Mouse (Mus musculus): ENCODE results near the gene Megf11. TPM values are rescaled to one million over a fixed set of nuclear protein-coding genes. Genes with fewer than 3 reads are reported as not detected.

Megf11 gene
- polyA plus RNA-seq, 1 experiment from 2014 or later = 17.4 TPM

DNA sequence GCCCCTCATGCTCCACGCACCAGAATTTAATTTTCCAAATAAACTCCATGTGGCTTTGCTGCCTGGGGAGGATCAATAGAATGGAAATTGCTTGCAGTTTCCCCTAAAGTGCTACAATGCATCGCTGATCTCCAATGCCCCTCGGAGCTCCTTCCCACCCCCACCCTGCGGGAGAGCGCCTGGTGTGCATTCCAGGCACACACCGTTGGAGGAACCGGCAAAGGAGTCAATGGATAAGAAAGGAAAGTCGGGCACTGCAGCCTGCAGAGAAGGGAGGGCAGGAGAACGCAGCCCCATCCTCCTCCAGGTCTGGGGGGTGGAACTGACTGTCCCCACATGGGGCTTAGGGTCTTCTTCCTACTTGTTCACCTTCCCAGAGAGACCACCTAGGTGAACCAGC lies 70.5 kb downstream of the Megf11 start:
- ATAC-seq (ENCODE audit: low FRiP score) (no peak), DNase-seq (ENCODE audit: low spot score) (no peak)
- Histone ChIP-seq H3K4me1 (replicated peaks; ENCODE audit: control insufficient read depth, insufficient read depth, low read length) (peaks cover 22% of the 10 kb centered on the region), H3K9me3 (ENCODE audit: control insufficient read depth, low read length) (no peaks in the 10 kb centered on the region), H3K27me3 (ENCODE audit: control insufficient read depth, insufficient read depth, low read length) (no peaks in the 10 kb centered on the region), H3K9ac (no peak overlapping the region), H3K27ac (no peak overlapping the region), H3K36me3 (replicated peaks; ENCODE audit: control insufficient read depth, insufficient read depth) (no peaks in the 10 kb centered on the region), H3K4me3 (replicated peaks; ENCODE audit: low read length) (no peak overlapping the region), H3K4me2 (replicated peaks) (peak overlapping the region; percentile 9)
- 3% methylated on average over 9 of the region's 9 CpGs for WGBS

DNA sequence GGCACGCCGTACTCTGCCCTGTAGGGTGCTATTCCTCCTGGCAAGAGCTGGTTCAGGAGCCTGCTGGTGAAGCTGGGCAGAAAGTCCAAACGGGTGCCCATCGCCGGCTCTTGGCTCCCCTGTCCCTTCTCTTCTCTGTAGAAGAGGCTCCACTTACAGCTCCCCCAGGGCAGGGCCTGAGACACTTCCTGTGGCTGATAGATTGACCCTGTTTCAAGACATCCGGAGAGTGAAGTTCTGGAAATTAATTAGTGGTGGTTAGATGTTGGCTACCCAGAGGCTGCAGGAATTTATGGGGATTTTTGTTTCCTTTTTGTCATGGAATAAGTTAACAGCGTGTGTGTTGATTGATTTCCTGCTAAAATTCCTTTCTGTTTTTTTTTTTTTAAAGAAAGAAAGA lies 72.2 kb downstream of the Megf11 start:
- no peak for ATAC-seq (ENCODE audit: low FRiP score)
- H3K27ac ChIP-seq = no peak overlapping the region
- H3K4me3 ChIP-seq (replicated peaks; ENCODE audit: low read length) = no peak overlapping the region
- WGBS = 66% methylated on average over 7 of the region's 7 CpGs
- no peaks in the 10 kb centered on the region for H3K9me3 ChIP-seq (ENCODE audit: control insufficient read depth, low read length)
- no peak for DNase-seq (ENCODE audit: low spot score)
- no peaks in the 10 kb centered on the region for H3K27me3 ChIP-seq (ENCODE audit: control insufficient read depth, insufficient read depth, low read length)
- H3K9ac ChIP-seq = no peak overlapping the region
- no peaks in the 10 kb centered on the region for H3K36me3 ChIP-seq (replicated peaks; ENCODE audit: control insufficient read depth, insufficient read depth)
- peaks cover 30% of the 10 kb centered on the region for H3K4me1 ChIP-seq (replicated peaks; ENCODE audit: control insufficient read depth, insufficient read depth, low read length)
- no peak overlapping the region for H3K4me2 ChIP-seq (replicated peaks)

DNA sequence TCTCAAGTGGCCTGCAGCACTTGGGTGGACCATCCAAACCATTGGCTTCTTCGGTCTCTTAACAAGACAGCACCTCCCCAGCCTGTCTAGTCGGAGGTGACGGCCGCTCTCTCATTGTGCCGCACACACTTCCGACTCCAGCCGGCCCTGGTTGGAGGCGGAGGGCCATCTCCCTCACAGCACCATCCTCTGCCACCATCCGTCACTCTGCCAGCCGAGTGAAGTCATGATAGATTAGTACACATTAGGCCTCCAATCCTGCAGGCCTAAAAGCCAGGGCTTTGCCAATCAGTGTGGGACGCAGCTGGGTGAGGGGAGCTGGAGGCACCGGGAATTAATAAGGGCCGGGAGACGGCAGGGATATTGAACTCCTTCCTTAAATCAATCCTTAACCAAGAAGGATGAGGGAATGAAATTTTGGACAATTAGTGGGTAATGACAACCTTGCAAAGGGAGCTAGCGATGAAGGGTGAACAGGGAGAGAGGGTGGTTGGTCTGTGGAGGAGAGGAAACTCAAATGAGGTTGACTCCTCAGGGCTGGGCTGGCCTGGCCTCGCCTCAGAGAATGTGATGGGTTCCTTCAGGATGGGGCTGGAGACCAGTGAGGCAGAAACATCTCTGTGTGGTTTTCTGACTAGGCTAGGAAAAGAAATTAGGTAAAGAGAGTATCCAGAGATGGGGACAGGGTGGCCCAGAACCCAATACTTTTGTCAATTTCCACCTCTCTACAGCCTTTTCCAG lies 76.3 kb downstream of the Megf11 start:
- no peak for DNase-seq (ENCODE audit: low spot score)
- Histone ChIP-seq H3K4me3 (replicated peaks; ENCODE audit: low read length) (no peak overlapping the region), H3K4me1 (replicated peaks; ENCODE audit: control insufficient read depth, insufficient read depth, low read length) (peaks cover 19% of the 10 kb centered on the region), H3K4me2 (replicated peaks) (no peak overlapping the region), H3K27me3 (ENCODE audit: control insufficient read depth, insufficient read depth, low read length) (no peaks in the 10 kb centered on the region), H3K27ac (0 out of 2 replicates have a peak overlapping the region, but pooled peaks have one; percentile 10), H3K9me3 (ENCODE audit: control insufficient read depth, low read length) (no peaks in the 10 kb centered on the region), H3K9ac (no peak overlapping the region), H3K36me3 (replicated peaks; ENCODE audit: control insufficient read depth, insufficient read depth) (no peaks in the 10 kb centered on the region)
- ATAC-seq (ENCODE audit: low FRiP score) = peak; percentile 31; the same call in 1 of the 2 replicates
- WGBS = 42% methylated on average over 16 of the region's 16 CpGs

DNA sequence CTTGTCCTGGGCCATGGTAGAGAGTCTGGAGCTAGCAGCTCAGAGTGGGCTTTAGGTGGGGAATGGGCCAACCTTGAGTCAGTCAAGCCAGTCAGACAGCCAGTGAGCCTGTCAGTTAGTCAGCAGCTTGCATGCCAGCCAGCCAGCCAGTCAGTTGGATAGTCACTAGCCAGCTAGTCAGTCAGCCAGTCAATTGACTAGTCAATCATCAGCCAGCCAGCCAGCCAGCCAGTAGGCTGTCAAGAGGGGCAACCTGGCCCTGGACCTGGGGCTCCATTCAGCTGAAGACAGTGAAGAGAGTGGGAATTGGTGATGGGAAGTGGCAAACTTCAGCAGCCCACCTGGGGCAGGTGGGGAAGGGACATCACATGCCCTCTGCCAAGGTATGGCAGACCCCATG lies 77.4 kb downstream of the Megf11 start:
- H3K4me3 ChIP-seq (replicated peaks; ENCODE audit: low read length) = no peak overlapping the region
- peaks cover 14% of the 10 kb centered on the region for H3K4me1 ChIP-seq (replicated peaks; ENCODE audit: control insufficient read depth, insufficient read depth, low read length)
- H3K36me3 ChIP-seq (replicated peaks; ENCODE audit: control insufficient read depth, insufficient read depth) = no peaks in the 10 kb centered on the region
- no peak overlapping the region for H3K9ac ChIP-seq
- H3K4me2 ChIP-seq (replicated peaks) = no peak overlapping the region
- H3K9me3 ChIP-seq (ENCODE audit: control insufficient read depth, low read length) = no peaks in the 10 kb centered on the region
- no peak overlapping the region for H3K27ac ChIP-seq
- ATAC-seq (ENCODE audit: low FRiP score) = no peak
- DNase-seq (ENCODE audit: low spot score) = no peak
- no peaks in the 10 kb centered on the region for H3K27me3 ChIP-seq (ENCODE audit: control insufficient read depth, insufficient read depth, low read length)

DNA sequence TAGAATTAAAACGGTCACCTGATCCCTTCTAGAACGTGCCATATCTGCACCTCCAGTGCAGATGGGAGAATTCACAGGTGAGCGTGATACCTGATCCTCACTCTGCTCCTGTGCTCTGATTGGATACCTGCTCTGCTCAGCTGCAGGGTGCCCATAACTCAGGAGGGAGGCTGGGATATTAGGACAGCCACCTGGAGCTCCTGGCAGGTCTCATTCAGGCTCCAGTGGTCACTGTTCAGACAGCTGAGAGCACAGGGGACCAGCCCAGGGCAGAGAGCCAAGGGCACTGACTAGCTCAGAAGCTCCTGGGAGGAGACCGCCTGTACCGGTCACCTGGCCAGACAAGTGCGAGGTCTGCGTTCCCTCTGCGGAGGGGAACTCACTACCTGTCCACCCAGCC lies 80.7 kb downstream of the Megf11 start:
- Histone ChIP-seq H3K36me3 (replicated peaks; ENCODE audit: control insufficient read depth, insufficient read depth) (no peaks in the 10 kb centered on the region), H3K9ac (no peak overlapping the region), H3K27me3 (ENCODE audit: control insufficient read depth, insufficient read depth, low read length) (no peaks in the 10 kb centered on the region), H3K4me1 (replicated peaks; ENCODE audit: control insufficient read depth, insufficient read depth, low read length) (peaks cover 8% of the 10 kb centered on the region), H3K9me3 (ENCODE audit: control insufficient read depth, low read length) (no peaks in the 10 kb centered on the region), H3K27ac (no peak overlapping the region), H3K4me2 (replicated peaks) (no peak overlapping the region), H3K4me3 (replicated peaks; ENCODE audit: low read length) (no peak overlapping the region)
- DNase-seq (ENCODE audit: low spot score) (no peak), ATAC-seq (ENCODE audit: low FRiP score) (no peak)
- 75% methylated on average over 8 of the region's 8 CpGs for WGBS

DNA sequence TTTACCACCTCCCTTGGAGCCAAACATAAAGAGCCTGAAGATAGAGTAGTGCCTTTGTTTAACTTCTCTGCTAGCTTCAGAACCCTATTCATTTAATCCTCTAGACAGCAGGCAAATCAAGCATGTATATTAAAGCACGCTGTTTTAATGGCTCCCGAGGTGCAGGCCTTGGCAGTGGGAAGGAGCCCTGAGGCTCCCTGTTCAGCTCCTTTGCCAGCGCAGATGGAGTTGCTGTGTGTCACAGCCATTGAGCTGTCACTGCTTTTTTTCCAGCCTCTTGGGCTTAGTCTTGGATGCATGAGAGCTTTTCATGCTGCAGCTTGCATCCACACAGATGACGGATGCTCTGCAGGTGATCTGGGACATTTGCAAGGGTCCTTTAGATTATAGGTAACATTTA lies 81.1 kb downstream of the Megf11 start:
- ATAC-seq (ENCODE audit: low FRiP score) = no peak
- Histone ChIP-seq H3K9me3 (ENCODE audit: control insufficient read depth, low read length) (no peaks in the 10 kb centered on the region), H3K4me2 (replicated peaks) (no peak overlapping the region), H3K27me3 (ENCODE audit: control insufficient read depth, insufficient read depth, low read length) (no peaks in the 10 kb centered on the region), H3K36me3 (replicated peaks; ENCODE audit: control insufficient read depth, insufficient read depth) (no peaks in the 10 kb centered on the region), H3K4me3 (replicated peaks; ENCODE audit: low read length) (no peak overlapping the region), H3K27ac (no peak overlapping the region), H3K9ac (no peak overlapping the region), H3K4me1 (replicated peaks; ENCODE audit: control insufficient read depth, insufficient read depth, low read length) (peaks cover 4% of the 10 kb centered on the region)
- 27% methylated on average over 4 of the region's 4 CpGs for WGBS
- DNase-seq (ENCODE audit: low spot score) = peak; percentile 58

DNA sequence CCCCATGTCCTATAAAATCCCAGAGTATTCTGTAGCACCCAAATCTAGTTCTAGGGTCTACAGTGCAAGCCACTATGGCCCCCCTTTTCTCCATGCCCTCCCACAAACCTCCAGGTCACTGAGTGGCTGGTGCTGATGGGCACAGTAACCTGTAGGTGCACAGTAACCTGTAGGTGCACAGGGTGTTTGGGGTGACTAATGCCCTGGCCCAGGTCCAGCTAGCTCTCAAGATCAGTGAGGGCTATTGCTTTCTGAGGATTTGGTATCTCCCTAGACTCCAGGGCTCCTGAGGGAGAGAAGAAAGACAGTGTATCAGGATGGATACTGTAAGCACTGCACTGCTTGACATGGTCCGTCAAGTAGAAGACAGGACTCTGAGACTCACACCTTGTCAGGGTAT lies 85.4 kb downstream of the Megf11 start:
- 95% methylated on average over 1 of the region's 1 CpGs for WGBS
- H3K27ac ChIP-seq = no peak overlapping the region
- H3K4me2 ChIP-seq (replicated peaks) = no peak overlapping the region

DNA sequence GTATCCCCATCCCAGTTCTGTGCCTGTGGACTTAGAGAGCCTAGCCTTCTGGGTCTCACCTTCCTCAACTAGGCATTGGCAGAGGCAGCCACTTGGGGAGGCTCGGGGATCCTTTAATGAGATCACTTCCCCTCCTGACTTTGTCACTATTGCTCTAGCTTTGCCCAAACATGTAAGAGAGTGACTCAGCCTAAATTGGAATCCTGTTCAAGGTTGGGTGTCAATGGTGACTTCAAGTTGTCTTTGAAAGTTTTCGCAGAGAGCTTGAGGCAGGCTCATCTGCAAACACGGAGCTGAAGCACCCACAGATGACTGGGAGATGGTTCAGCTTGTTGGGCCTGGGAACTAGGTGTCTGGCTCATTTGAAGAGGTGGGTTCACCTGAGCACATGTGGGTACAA lies 85.9 kb downstream of the Megf11 start:
- no peak overlapping the region for H3K9ac ChIP-seq
- H3K4me1 ChIP-seq (replicated peaks; ENCODE audit: control insufficient read depth, insufficient read depth, low read length) = peaks cover 22% of the 10 kb centered on the region
- ATAC-seq (ENCODE audit: low FRiP score) (no peak), DNase-seq (ENCODE audit: low spot score) (no peak)
- 88% methylated on average over 3 of the region's 3 CpGs for WGBS
- H3K9me3 ChIP-seq (ENCODE audit: control insufficient read depth, low read length) = no peaks in the 10 kb centered on the region
- no peaks in the 10 kb centered on the region for H3K36me3 ChIP-seq (replicated peaks; ENCODE audit: control insufficient read depth, insufficient read depth)
- no peak overlapping the region for H3K27ac ChIP-seq
- H3K4me2 ChIP-seq (replicated peaks) = no peak overlapping the region
- H3K4me3 ChIP-seq (replicated peaks; ENCODE audit: low read length) = no peak overlapping the region
- no peaks in the 10 kb centered on the region for H3K27me3 ChIP-seq (ENCODE audit: control insufficient read depth, insufficient read depth, low read length)

More for the DNA sequence above, 85.4 kb downstream of the Megf11 start:
- Histone ChIP-seq H3K4me1 (replicated peaks; ENCODE audit: control insufficient read depth, insufficient read depth, low read length) (peaks cover 17% of the 10 kb centered on the region), H3K36me3 (replicated peaks; ENCODE audit: control insufficient read depth, insufficient read depth) (no peaks in the 10 kb centered on the region), H3K4me3 (replicated peaks; ENCODE audit: low read length) (no peak overlapping the region), H3K9ac (no peak overlapping the region), H3K27me3 (ENCODE audit: control insufficient read depth, insufficient read depth, low read length) (no peaks in the 10 kb centered on the region), H3K9me3 (ENCODE audit: control insufficient read depth, low read length) (no peaks in the 10 kb centered on the region)
- ATAC-seq (ENCODE audit: low FRiP score) (no peak), DNase-seq (ENCODE audit: low spot score) (no peak)

DNA sequence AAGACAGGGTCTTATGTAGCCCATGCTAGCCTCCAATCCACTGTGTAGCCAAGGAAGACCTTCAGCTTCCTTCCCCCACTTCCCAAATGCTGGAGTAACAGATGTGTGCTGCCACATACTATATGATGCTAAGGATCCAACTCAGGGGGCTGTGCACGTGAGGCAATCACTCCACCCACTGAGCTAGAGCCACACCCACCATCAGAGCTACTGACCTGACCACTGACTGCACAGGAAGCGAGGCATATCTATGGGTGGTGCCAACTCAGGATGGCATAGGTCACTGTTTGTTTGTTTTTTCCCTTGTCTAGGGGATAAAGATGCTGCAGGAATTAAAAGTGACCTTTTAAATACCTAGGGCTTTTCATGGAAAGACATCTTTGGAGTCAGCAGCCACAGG lies 86.7 kb downstream of the Megf11 start:
- H3K4me2 ChIP-seq (replicated peaks) = no peak overlapping the region
- DNase-seq (ENCODE audit: low spot score) = no peak
- no peaks in the 10 kb centered on the region for H3K27me3 ChIP-seq (ENCODE audit: control insufficient read depth, insufficient read depth, low read length)
- peaks cover 22% of the 10 kb centered on the region for H3K4me1 ChIP-seq (replicated peaks; ENCODE audit: control insufficient read depth, insufficient read depth, low read length)
- H3K9ac ChIP-seq = no peak overlapping the region
- no peaks in the 10 kb centered on the region for H3K9me3 ChIP-seq (ENCODE audit: control insufficient read depth, low read length)
- no peak for ATAC-seq (ENCODE audit: low FRiP score)
- H3K36me3 ChIP-seq (replicated peaks; ENCODE audit: control insufficient read depth, insufficient read depth) = no peaks in the 10 kb centered on the region
- H3K4me3 ChIP-seq (replicated peaks; ENCODE audit: low read length) = no peak overlapping the region
- H3K27ac ChIP-seq = no peak overlapping the region
- WGBS = 52% methylated on average over 2 of the region's 2 CpGs

DNA sequence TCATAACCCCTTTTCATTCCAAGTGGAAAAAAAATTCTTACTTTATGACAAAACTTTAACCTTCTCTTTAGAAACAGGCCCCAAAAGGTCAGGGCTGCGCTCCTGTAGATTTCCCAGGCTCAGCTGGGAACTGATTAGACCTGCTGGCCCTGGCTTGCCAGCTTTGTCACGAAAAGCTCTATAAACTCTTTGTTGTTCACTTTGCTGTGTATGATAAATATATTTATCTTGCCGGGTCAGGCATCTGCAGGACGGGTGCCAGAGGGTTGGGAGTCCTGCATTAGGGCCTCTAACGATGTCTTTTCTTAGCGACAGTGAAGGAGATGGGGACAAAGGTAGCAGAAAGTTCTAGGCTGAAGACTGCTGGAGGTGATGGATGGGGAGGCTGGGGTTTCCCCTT lies 87.3 kb downstream of the Megf11 start:
- WGBS = 65% methylated on average over 6 of the region's 6 CpGs
- peaks cover 22% of the 10 kb centered on the region for H3K4me1 ChIP-seq (replicated peaks; ENCODE audit: control insufficient read depth, insufficient read depth, low read length)
- no peak overlapping the region for H3K27ac ChIP-seq
- no peaks in the 10 kb centered on the region for H3K9me3 ChIP-seq (ENCODE audit: control insufficient read depth, low read length)
- H3K9ac ChIP-seq = no peak overlapping the region
- H3K36me3 ChIP-seq (replicated peaks; ENCODE audit: control insufficient read depth, insufficient read depth) = no peaks in the 10 kb centered on the region
- no peak overlapping the region for H3K4me2 ChIP-seq (replicated peaks)
- DNase-seq (ENCODE audit: low spot score) = no peak
- H3K27me3 ChIP-seq (ENCODE audit: control insufficient read depth, insufficient read depth, low read length) = no peaks in the 10 kb centered on the region
- no peak for ATAC-seq (ENCODE audit: low FRiP score)
- no peak overlapping the region for H3K4me3 ChIP-seq (replicated peaks; ENCODE audit: low read length)
